Mouse (Mus musculus) hematopoietic stem cell, adult 5-6 weeks (primary cell): ENCODE data around the gene Npas3. TPM values are rescaled to one million over a fixed set of nuclear protein-coding genes. Genes with fewer than 3 reads are reported as not detected.

Experiments used
- ATAC-seq, 2 experiments: fragments of 125-278 bp in 1 of 2; replicated peaks in 1 of 2; 2 replicates each; pipeline ENCODE4 v1.8.0; 2016 to 2017; ENCODE audit warnings: inconsistent platforms in 2 of 2, mild to moderate bottlenecking in 2 of 2, moderate number of reproducible peaks in 2 of 2, low read depth in 1 of 2, moderate TSS enrichment in 1 of 2; ENCODE audit not compliant: low FRiP score in 2 of 2, poor library complexity in 2 of 2, severe bottlenecking in 2 of 2, insufficient read depth in 1 of 2, low TSS enrichment in 1 of 2
- total RNA-seq: library from RNA; stranded (forward); fragments of 172-1452, 232-1000 nt; gene quantifications from 2 replicates; pipeline ENCODE4 v1.2.3, GENCODE M21; 2017

The Npas3 gene
- total RNA-seq, 1 experiment from 2014 or later: not detected

DNA sequence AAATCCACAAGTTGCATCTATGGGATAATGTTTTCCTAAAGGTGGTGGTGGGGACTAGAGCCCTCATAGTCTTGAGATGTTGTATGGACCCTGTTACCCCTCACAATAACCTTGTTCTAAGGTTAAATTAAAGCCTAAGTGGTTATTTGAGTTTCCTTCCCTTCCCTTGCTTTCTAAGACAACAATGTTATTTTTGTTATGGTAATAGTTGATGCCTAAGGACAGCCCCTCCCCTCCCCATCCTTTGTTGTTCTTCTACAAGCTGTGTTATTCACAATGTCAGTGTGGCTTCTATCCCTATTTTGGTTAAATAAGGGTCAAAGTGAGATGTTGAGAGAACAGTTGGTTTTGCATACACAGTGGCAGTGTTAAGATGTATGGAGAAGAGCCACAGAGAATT, 226.0 kb downstream of the Npas3 start:
- ATAC-seq: no peak

DNA sequence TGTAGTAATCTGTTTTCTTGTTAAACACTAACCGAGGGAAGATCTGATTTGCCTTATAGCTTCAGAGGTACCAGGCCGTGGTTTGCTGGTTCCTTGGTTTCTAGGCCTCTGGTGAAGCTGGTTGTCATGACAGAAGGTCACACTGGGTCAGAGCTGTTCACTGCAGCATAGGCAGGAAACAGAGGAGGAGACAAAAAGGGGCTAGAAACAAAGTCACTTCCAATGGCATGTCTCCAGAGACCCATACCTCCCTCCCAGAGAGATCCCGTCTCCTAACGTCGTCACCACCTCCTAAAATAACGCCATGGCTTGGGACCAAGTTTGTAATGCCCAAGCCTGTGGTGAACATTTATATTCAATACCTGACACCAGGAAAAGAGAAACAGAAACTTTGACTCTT, 236.4 kb downstream of the Npas3 start:
- ATAC-seq: peak; percentile 53 to 56

DNA sequence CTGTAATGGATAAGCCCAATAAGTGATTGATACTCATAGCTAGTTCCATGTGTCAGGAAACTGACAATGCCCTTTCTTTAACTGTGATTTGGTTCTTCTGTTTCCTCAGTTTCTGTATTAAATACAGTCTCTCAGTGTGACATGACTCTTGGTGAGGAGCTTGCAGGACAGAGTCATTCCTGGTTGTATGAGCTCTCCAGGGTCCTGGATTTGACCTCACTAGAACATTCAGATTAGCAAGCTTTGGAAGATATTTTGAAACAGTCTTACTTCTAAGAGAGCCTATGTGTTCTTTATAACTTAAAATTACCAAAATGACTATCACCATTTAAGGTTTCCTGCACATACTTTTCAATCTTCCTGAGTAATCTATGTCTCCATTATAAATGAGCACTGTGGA, 247.9 kb downstream of the Npas3 start:
- no peak for ATAC-seq

DNA sequence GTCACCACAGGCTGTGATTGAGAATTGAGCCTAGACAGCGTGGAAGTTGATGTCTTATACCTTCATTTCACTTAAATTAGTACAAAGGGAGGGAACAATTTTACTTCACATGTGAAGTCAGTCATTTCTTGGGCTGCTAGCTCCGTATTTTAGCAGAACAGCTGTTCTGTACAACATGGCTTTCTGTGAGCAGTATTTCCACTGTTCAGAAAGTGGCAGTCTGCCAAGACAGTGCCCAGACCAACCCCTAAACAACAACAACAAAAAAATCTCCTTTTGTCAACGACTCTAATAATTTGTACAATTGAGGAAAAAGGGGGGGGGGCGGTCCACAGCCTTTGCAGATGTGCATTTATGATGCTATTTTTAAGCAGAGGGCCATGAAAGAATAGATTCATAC, 266.4 kb downstream of the Npas3 start:
- no peak for ATAC-seq

DNA sequence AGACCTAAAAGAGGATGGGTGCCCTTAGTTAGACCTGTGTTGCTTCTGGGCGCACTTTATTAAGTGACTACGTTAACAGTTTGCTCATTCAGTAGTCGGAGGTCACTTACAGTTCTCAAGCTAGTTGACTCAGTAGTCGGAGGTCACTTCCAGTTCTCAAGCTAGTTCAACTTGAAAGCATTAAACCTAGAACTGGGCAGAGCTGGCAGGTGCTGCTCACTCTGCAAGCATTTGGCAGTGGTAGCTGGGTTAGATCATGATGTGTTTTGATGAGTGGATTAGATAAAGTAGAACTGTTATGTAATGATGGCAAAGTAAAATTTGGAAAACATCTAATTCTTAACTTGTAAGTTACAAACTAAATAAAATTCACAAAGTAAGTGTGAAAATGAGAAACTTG, 271.1 kb downstream of the Npas3 start:
- no peak for ATAC-seq

DNA sequence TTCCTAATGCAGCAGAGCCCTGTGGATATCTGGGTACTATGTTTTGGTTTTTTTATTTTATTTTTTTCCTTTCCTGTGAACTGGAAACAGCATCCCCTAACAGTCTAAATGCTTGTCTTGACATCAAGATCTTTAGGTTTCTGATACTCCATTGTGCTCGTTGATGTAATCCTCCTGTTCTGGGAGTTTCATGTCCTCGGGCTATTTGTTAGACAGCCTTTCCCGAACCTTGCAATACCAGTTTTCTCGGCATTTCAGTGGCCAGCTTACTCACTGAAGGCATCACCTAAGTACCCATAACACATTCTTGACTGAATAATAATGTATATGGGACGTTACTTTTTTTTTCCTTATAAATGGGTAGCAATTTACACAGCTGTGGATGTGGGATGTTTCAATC, 274.2 kb downstream of the Npas3 start:
- no peak for ATAC-seq

DNA sequence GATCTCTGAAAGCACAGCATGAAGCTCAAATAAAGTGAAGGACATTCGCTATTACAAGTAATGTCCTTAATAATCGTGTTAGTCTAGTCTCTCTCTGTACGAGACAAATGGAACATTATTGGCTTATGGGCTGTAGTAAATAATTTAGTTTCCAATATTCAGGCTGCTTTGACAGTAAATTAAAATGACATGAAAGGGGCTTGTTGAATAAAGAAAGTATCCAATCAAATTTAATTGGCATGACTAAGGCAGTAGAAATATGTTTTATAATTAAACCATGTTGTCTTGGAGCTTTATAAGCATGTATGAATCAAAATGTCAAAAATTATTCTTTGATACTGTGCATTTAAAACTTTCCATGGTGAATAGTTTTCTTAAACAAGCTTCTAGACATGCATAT, 278.6 kb downstream of the Npas3 start:
- ATAC-seq: no peak

DNA sequence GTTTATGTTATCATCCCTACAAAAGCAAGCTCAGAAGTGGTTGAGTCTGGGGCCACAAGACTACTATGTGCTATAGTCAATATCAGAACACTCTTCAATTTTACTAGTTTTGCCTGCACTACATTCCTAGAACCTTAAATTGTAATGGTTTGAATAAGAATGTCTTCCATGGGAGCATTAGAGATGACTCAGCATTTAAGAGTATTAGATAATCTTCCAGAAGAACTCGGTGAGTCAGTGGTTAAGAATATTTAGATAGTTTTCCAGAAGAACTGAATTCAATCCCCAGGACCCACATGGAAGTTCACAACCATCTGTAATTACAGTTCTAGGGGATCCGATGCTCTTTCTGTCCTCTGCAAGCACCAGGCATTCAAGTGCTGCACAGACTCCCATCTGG, 280.9 kb downstream of the Npas3 start:
- ATAC-seq: no peak

DNA sequence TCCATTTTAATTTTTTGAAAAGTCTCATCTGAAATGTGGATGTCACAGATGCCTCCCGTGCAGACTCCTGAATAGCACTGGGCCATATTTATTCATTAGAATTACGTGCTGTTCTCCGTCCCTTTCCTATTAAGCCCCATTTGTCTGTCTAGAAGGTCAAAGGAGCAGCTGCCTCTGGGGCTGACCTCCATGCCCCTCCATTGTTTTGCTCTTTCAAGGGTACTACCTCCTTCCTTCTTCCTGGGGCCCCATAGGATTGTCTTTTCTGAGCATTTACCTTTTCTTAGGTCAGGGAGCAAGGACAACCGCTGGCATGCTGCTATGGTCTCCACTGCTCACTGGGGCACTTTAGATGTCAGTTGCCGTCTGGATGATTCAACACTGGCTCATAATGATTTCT, 288.3 kb downstream of the Npas3 start:
- ATAC-seq: no peak

DNA sequence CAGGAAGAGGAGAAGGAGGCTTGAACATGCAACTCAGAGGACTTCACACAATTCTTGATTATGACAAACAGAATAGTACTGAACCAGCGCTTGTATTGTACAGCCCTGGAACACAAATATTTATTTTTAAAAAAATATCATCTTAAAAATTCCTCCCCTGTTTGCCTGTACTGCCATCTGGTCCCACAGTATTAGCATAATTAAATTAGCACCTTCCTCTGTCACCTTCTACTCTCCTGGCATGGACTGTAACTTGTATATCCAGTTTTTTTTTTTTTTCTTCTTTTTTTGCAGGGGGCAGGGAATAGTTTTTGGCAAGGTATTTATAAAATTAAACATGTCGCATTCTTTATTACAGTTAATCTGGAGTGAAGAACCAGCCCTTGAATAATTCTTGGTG, 307.9 kb downstream of the Npas3 start:
- no peak for ATAC-seq

DNA sequence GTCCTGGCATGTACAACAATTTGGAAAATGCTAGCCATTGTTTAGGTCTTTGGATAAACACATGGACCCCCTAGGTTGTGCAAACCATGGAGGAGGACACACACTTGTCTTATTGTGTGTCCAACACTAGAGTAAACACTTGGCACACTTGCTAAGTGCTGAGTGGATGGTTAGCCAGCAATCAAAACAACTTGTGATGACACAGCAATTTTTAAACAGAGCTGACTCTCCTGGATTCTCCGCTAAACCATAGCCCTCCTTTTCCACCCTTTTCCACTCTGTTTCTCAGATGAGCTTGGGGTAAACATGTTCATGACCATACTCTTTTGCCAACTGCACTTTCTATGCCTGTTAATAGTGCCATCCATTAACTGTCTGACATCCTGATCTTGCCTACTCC, 309.8 kb downstream of the Npas3 start:
- no peak for ATAC-seq

DNA sequence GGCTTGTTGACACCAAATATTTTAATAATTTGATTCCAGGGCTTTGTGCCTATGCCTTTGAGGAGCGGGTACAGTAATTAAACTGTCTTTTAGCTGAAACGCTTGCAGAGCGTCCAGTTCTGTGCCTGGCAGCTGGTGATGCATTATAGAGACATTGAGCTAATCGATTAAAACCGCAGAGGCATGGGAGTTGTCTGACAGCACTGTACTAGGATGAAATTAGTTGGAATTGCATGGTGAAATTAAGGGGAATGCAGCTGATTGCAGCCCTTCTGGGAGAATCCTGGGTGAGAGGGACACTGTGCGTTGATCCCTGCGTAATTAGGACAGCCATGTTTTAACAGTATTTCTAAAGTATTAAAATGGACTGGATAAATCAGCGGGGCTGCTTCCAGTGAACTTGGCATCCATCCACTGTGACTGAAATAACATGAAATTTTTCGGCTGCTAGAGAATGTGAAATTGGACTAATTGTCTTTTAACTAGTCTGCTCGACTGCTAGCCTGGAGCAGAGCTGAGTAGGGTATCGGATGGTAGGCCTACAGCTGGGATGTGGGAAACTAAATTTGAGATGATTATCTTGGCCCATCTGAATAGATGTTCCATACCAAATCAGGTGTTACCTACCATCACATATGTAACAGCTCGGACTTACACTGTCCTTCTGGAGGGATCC, 318.4 kb downstream of the Npas3 start:
- no peak for ATAC-seq

DNA sequence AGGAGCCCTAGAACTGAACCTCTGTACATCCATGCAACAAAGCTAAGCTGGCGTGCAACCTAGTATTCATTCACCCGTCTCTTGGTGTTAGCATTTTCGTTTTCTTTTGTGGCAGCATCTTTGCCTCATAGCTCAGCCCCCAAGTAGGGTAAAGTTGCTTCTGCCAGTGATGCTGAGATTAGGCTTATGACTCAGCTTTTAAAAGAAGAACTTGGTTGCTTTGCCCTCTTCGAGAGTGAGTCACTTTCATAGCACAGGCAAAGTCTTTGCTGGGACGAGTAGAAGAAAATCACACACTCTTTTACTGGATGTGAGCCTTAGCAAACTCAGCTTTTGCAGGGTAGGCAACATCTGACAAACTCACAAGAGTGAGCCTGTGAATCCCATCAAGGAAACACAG, 332.7 kb downstream of the Npas3 start:
- ATAC-seq: no peak

DNA sequence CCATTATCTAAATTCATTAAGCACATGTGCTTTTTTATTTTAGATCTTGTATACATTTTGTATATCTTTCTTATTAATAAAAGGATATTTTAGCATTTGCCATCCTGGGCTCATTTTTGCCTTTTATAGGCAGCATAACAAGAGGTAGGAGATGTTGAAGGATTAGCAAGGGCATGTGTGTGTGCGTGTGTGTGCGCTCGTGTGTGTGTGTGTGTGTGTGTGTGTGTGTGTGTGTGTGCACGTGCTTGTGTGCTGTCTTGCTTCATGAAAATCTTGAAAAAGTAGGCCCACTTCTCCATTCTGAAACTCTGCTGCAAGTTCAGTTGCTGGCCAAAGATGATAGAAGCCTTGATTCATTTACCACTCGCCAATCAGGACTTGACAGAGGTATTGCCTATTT, 338.8 kb downstream of the Npas3 start:
- no peak for ATAC-seq

DNA sequence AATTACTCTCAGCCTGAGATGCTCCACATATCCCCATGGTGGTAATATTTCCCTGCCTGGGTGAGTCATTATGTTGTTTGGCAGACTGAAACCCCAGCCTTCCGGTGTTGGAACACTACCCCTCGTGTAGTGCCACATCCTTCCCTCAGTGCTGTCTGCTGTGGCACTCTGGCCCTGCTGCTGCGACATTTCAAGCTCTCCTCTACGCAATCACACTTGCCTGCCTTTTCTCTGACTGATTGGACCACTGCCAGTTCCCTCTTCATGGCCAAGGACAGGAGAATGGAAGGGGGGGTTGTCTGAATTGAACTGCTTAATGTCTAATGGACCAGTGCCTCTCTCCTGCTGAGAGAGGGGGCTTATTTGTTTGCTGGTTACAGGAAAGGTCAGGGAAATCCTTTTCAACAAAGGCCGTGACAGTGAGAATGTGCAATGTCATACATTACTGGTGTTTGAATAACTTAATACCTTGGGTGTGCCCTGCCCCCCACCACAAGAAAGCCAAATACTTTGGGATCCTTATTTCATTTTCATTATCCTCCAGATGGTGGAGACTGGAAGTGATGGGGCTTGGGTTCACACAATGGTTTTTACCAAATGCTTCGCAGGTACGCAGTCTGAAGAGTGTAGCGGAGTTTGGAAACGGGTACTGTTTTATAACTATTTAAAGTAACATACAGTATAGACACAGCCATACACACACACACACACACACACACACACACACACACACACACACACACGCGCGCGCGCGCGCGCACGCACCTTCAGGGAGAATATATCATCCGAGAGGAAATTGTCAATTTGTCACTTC, 339.4 kb downstream of the Npas3 start:
- ATAC-seq: peak; percentile 84 to 89

DNA sequence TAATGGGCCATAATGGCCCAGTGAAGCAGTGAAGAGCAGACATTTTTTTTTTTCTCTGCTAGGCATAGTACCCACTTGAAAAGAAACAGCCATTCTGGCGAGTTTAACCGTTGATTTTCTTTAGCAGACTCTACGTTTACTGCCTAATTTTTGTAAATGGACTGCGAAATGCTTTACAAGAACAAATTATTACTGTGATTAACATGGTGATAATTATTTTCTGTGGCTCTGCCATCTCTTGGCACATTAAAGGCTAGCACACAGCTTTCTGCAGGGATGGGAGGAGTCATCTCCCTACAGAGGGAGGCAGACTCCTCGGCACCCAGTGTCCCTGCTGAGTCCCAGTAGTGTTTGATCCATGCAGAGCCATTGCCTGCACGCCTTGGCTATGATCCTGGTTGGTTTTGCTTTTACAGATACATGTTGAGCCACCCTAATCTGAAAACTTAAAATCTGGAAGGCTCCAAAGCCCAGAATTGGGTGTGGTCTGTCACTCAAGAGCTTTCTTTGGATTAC, 341.0 kb downstream of the Npas3 start:
- no peak for ATAC-seq

DNA sequence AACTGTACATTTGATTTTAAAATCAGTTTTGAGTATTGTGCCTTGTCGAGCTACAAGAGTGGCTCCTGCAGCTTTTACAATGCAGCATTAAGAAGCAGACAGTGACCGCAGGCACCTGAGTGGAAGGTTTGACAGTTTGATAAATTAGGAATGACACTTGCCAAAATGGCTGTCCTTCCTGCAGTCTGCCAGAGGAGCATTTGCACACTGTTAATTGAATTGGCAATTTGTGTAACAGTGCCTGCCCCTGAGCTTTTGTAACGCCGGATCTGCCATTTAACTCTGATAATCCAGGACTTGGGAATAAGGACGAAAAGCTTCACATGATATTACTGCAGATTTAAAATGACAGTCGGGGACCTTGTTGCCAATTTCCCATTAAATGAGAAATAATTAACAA, 357.2 kb downstream of the Npas3 start:
- no peak for ATAC-seq

DNA sequence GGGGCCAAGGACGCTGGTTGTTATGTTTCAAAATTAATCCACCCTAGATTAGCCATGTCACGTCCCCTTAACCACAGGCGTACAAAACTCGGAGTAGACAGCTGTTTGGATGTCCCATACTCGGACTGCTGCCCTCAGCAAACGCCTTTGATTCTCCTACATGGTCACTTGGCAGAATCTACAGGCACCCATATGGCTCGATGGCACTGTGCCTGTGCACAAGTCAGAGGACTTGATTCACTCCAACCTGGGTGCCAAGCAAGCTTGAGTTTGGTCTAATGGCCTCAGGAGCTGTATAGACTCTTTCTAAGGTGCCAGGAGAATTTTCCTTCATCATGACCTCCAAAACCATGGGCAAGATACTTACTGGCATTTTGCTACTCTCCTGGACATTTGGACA, 363.6 kb downstream of the Npas3 start:
- ATAC-seq: no peak

DNA sequence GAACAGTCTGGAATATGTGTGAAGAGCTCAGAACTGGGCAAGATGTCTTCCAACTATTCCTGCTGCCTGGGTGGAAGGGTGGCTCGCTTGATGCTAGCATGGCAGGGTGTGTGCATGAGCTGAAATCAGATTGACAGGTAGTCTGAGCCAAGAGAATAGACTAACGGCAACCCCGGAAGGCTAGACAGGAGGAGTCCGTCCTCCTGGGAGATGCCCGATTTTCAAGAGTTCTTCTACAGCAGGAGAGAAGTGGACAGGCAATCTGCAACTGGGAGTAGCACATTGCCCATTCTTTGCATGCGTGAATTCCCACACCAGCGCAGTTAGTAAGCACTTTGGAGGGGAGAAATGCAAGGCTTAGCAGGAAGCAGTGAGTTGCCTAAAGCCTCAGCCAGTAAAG, 372.8 kb downstream of the Npas3 start:
- no peak for ATAC-seq
